In genomic region chr3:122635246-122635645, GRCm38 (mm10) we compare ENCODE assay signal across 9 mouse cellular contexts. TPM values are rescaled to one million over a fixed set of nuclear protein-coding genes. Genes with fewer than 3 reads are reported as not detected.
A peak's percentile ranks its signal among the peaks of the same experiment; 100 is the strongest.
DNase-seq lines count a peak whose midpoint lies in the region; ATAC-seq and TF ChIP-seq lines count a peak whose summit lies in the region.
"Had no signal": no experiment of that assay in that cellular context is flagged by ENCODE, and none has a peak within 500 bp of the region (broad histone marks: within the 10 kb centered on the region; RNA-seq: fewer than 3 reads in every experiment).

No protein-coding gene starts in this region.

- peaks cover 4% of the 10 kb centered on the region; the same call in 1 of the 2 replicates for H3K4me1 ChIP-seq in liver, embryonic 12.5 days
- peaks cover 11% of the 10 kb centered on the region; the same call in 1 of the 2 replicates for H3K4me1 ChIP-seq in heart, embryonic 13.5 days
- H3K4me1 ChIP-seq in small intestine, adult 2 months (ENCODE audit: control insufficient read depth, insufficient read depth, insufficient read length, low read length), result peaks cover 5% of the 10 kb centered on the region; the same call in 1 of the 2 replicates
- H3K4me1 ChIP-seq in midbrain, embryonic 14.5 days (ENCODE audit: control insufficient read depth, insufficient read depth, low read length), result no peaks in the 10 kb centered on the region

- WGBS in liver, embryonic 12.5 days (ENCODE audit: insufficient replicate concordance), result 37% methylated on average over 12 of the region's 12 CpGs
- WGBS in heart, embryonic 13.5 days, result 24% methylated on average over 12 of the region's 12 CpGs
- 7% methylated on average over 12 of the region's 12 CpGs for WGBS in small intestine, adult 2 months
- WGBS in midbrain, embryonic 14.5 days, result 24% methylated on average over 12 of the region's 12 CpGs

- H3K27me3 ChIP-seq in liver, embryonic 12.5 days (replicated peaks), result no peaks in the 10 kb centered on the region
- no peaks in the 10 kb centered on the region for H3K27me3 ChIP-seq in heart, embryonic 13.5 days (replicated peaks)
- H3K27me3 ChIP-seq in small intestine, adult 2 months (ENCODE audit: control insufficient read depth, insufficient read depth, low read length), result no peaks in the 10 kb centered on the region
- H3K27me3 ChIP-seq in midbrain, embryonic 14.5 days (ENCODE audit: control insufficient read depth, insufficient read depth, low read length), result no peaks in the 10 kb centered on the region

- no peak for ATAC-seq in liver, embryonic 12.5 days
- no peak for ATAC-seq in heart, embryonic 13.5 days (ENCODE audit: extremely low read depth, insufficient number of reproducible peaks, low FRiP score, low TSS enrichment)
- ATAC-seq in midbrain, embryonic 14.5 days (ENCODE audit: low FRiP score, low TSS enrichment), result no peak

- H3K4me2 ChIP-seq in liver, embryonic 12.5 days, result 0 out of 2 replicates have a peak overlapping the region, but pooled peaks have one; percentile 6
- H3K4me2 ChIP-seq in heart, embryonic 13.5 days, result peak overlapping the region; percentile 48
- no peak overlapping the region for H3K4me2 ChIP-seq in midbrain, embryonic 14.5 days (ENCODE audit: low read length)

- no peak overlapping the region for H3K4me3 ChIP-seq in liver, embryonic 12.5 days
- no peak overlapping the region for H3K4me3 ChIP-seq in heart, embryonic 13.5 days
- H3K4me3 ChIP-seq in small intestine, adult 2 months (ENCODE audit: low read depth, low read length), result 0 out of 2 replicates have a peak overlapping the region, but pooled peaks have one; percentile 5
- H3K4me3 ChIP-seq in midbrain, embryonic 14.5 days (replicated peaks; ENCODE audit: low read depth, low read length), result no peak overlapping the region

- no peak for TF ChIP-seq POLR2A in small intestine, adult 2 months (IDR thresholded peaks at IDR 0.05; ENCODE audit: low read depth, low read length)

- TF ChIP-seq CTCF in small intestine, adult 2 months (IDR thresholded peaks at IDR 0.05; ENCODE audit: extremely low read depth, insufficient read length, insufficient replicate concordance, low read depth, low read length), result no peak

- no peaks in the 10 kb centered on the region for H3K9me3 ChIP-seq in liver, embryonic 12.5 days (replicated peaks)
- H3K9me3 ChIP-seq in heart, embryonic 13.5 days, result no peaks in the 10 kb centered on the region
- no peaks in the 10 kb centered on the region for H3K9me3 ChIP-seq in midbrain, embryonic 14.5 days (ENCODE audit: control insufficient read depth, low read length)

- DNase-seq in liver, result no peak
- DNase-seq in kidney, postnatal 25 days, result peak; percentile 65 to 86
- DNase-seq in frontal cortex, postnatal 36 days (ENCODE audit: low spot score in 2 of 2), result no peak
- no peak for DNase-seq in gastrocnemius, adult 18-20 months (ENCODE audit: low spot score)
- DNase-seq in midbrain, embryonic 14.5 days, result no peak

- H3K36me3 ChIP-seq in liver, embryonic 12.5 days, result no peaks in the 10 kb centered on the region
- no peaks in the 10 kb centered on the region for H3K36me3 ChIP-seq in heart, embryonic 13.5 days
- no peaks in the 10 kb centered on the region for H3K36me3 ChIP-seq in small intestine, adult 2 months (ENCODE audit: control insufficient read depth, insufficient read depth, low read length)
- no peaks in the 10 kb centered on the region for H3K36me3 ChIP-seq in midbrain, embryonic 14.5 days (ENCODE audit: control insufficient read depth, insufficient read depth, low read length)

- H3K9ac ChIP-seq in liver, embryonic 12.5 days, result no peak overlapping the region
- no peak overlapping the region; the same call in 1 of the 2 replicates for H3K9ac ChIP-seq in heart, embryonic 13.5 days
- no peak overlapping the region for H3K9ac ChIP-seq in midbrain, embryonic 14.5 days (replicated peaks; ENCODE audit: low read length)

- no peak overlapping the region for H3K27ac ChIP-seq in liver, embryonic 12.5 days
- H3K27ac ChIP-seq in heart, embryonic 13.5 days (replicated peaks), result peak overlapping the region; percentile 58
- H3K27ac ChIP-seq in small intestine, adult 2 months (ENCODE audit: insufficient read depth, low read depth, low read length), result peak overlapping the region; percentile 14; the same call in 1 of the 2 replicates
- H3K27ac ChIP-seq in midbrain, embryonic 14.5 days (replicated peaks; ENCODE audit: low read depth, low read length), result no peak overlapping the region
- H3K27ac ChIP-seq: macrophage had no signal

RNA-seq across cellular contexts. Expression of gene Fnbp1l, which starts 15.7 kb away (rescaled TPM):
- 7.2 TPM in 2 replicates for polyA plus RNA-seq in liver, embryonic 12.5 days (2016; fragmentation: Nextera tagmentation; extraction: Ambion mirVana)
- polyA plus RNA-seq in heart, embryonic 13.5 days (2015; fragmentation: Nextera tagmentation; extraction: Ambion mirVana), result 23.0 and 24.8 TPM in 2 replicates
- polyA plus RNA-seq in small intestine, adult 2 months (2012; rRNA removed), result 3.1 and 9.0 TPM in 2 replicates
- 1 to 10 TPM; 3.6 to 6.0 TPM for total RNA-seq in gastrocnemius, adult 18-20 months (2021)
- 277 and 289 TPM in 2 replicates for polyA plus RNA-seq in midbrain, embryonic 14.5 days (2014; fragmentation: Nextera tagmentation; extraction: Ambion mirVana)

Comparison
In these comparisons a context has a peak if more than half of its experiments do, and no peak if none do; other contexts are left out.
1. H3K27ac ChIP-seq: peak in heart, embryonic 13.5 days (single experiment) and small intestine, adult 2 months (single experiment); none in liver, embryonic 12.5 days (single experiment) and midbrain, embryonic 14.5 days (single experiment).
2. DNase-seq: peak in kidney, postnatal 25 days (2 of 2); none in liver (single experiment), frontal cortex, postnatal 36 days (0 of 2), gastrocnemius, adult 18-20 months (single experiment) and midbrain, embryonic 14.5 days (single experiment).
3. RNA of gene Fnbp1l, which starts 15.7 kb away (polyA plus RNA-seq): 277 to 289 TPM in midbrain, embryonic 14.5 days; 23.0 to 24.8 TPM in heart, embryonic 13.5 days, 3.1 to 9.0 TPM in small intestine, adult 2 months and 7.2 TPM in liver, embryonic 12.5 days; every median in the first group is over 10 times any median in the second.